Mouse (Mus musculus) retina, embryonic 14.5 days (tissue): ENCODE results near the gene Olfr782.
"Not testable (repeated sequence)": the region's sequence is repeated elsewhere in the genome, so short reads cannot be mapped to it uniquely, and the experiment has no call there.

Source experiments
- DNase-seq: peaks from one replicate; pipeline ENCODE4 v3.0.0-alpha.2; 2015; ENCODE audit warnings: low spot score

Olfr782 gene

DNA sequence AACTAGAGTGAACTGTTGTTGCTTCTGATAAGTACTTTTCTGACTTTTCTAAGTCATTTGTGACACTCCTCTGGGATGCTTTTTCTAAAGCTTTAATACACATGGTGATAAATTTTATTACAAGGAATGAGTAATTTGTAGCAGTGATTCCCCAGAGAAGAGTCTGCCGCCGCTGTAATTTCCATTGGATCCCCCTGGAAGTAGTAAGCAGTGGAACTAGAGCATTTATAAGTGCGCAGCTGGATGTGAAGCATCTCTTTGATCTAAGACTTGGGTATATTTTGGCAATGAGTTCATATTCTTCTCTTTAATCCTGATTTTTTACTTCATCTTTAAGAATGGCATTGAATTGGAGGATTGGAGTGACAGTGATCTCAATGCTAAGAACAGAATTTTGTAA is at the start of gene Olfr782:
Olfr782 (plus strand) TSS at position 301 of the 400 bp plus-strand sequence.
- DNase-seq: no peak

DNA sequence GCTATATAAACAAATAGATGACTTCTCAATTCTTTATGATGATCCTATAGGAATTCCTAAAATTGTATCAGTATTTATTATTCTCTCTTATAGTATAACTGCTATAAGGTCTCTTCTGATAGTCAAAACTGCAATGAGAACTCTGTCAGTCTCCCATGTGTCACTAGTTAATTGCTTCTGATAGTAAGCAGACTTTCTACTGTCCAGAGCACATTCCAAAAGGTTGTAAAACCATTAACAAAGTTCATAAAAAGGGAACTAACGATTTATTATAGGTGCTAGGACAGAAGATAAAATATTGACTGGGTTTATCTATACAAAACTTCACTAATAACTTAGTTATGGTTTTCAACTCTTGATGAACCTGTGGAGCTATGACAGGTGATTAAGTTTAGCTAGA is 35.7 kb upstream of the Olfr782 start:
- DNase-seq: not testable (repeated sequence)

DNA sequence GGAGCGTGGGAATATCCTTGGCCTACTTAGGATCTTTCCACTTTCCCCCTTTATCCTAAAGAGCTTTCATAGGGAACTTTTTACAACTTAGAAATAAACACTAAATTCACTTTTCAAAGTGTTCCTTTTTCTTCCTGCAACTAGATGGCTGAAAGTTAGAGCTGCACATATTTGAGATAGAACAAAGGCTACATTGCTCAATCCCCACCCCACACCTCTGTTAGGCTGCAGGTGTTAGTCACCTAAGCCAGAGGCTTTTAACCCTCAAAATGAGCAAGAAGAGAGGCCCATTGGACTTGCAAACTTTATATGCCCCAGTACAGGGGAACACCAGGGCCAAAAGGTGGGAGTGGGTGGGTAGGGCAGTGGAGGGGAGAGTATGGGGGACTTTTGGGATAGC is 35.1 kb upstream of the Olfr782 start:
- not testable (repeated sequence) for DNase-seq

DNA sequence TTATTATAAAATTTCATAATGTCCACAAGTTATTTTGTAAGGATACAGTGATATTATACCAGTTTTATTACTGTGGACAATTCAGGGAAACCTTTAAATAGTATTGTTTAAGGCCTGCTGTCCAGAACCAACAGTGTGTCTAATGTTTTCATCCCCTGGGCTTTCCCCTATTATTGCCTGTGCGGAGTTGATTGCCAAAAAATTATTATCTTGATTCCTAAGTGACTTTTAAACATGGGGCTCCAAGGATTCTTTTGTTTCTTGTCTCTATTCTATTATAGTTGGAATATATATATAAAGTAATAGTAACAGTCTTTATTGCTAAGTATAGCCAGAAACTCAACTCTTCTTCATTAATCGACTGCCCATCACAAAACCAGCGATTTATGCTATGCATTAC is 30.8 kb upstream of the Olfr782 start, which contains the start of gene Olfr780:
Olfr780 (plus strand) TSS at position 301 of the 400 bp plus-strand sequence.
- no peak for DNase-seq

DNA sequence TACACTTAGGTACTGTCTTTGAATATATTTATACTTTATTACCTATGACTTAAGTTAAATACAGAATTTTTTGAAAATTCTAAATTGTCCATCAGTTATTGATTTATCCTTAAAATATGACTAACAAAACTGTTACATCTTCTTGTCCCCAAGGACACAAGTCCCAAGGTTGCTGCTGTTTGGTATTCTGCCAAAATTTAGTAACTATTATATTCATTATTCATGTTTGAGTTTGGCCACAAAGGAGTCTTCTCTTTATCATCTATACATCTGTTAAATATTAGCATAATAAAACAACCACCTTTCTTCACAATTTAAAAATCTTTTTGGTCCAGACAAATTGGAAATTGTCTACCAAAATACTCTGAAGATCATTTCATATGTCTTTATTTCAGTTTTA is 20.1 kb upstream of the Olfr782 start, which contains the start of gene Olfr781:
Olfr781 (plus strand) TSS at position 301 of the 400 bp plus-strand sequence.
- no peak for DNase-seq

DNA sequence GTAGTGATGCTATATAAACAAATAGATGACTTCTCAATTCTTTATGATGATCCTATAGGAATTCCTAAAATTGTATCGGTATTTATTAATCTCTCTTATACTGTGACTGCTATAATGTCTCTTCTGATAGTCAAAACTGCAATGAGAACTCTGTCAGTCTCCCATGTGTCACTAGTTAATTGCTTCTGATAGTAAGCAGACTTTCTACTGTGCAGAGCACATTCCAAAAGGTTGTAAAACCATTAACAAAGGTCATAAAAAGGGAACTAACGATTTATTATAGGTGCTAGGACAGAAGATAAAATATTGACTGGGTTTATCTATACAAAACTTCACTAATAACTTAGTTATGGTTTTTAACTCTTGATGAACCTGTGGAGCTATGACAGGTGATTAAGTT is 3.8 kb downstream of the Olfr782 start:
- not testable (repeated sequence) for DNase-seq

DNA sequence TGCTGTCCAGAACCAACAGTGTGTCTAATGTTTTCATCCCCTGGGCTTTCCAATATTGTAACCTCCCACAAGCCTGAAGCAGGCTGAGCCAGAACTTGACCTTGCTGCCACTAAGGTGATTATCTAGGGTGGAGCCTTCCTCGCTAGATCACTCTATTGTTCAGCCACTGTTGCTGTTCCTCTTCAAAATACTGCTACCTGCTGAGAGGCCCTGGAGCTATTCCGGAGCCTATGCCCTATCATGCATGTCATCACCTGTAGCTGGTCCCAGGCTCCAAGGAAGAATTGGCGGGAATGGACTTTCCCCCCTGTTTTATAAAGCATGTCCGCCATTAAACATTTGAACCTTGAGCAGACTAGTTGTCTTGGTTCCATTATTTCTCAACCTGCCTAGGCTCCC is 7.8 kb downstream of the Olfr782 start:
- not testable (repeated sequence) for DNase-seq

DNA sequence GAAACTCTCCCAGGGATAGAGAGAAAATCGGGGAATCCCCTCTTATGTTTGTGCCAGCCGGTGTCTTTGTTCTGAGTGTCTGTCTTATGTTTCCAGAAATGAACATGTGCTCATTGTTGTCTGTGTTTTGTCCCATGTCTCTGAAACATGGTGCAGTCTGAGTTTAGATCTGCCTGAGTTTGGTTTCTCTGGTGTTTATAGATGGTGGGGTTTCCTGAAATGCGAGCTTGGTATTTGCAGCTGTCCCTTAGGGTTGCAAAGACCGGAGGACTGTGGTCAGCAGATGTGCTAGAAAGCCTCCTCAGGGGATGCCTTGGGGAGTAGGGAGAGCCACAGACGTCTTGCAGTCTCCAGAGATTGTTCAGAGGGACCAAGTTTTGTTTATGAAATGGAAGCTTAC is 8.7 kb downstream of the Olfr782 start:
- DNase-seq: no peak

DNA sequence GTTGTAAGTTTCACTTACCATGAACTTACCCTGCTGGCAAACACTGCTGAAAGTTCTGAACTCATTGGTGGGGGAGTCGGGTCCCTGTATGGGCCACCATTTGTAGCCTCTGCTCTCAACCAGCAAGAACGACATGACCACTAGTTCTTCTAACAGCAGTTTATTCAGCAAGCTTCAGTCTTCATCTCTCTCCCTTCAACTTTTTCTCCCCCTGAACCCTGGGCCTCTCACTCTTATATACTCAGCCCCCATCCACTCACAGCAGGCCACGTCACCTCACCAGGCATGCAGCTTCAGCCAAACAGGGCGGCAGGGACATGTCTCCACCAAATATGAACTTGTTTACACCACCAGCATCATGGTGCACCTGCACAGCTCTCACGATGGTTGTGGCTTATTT is 25.4 kb downstream of the Olfr782 start:
- not testable (repeated sequence) for DNase-seq

DNA sequence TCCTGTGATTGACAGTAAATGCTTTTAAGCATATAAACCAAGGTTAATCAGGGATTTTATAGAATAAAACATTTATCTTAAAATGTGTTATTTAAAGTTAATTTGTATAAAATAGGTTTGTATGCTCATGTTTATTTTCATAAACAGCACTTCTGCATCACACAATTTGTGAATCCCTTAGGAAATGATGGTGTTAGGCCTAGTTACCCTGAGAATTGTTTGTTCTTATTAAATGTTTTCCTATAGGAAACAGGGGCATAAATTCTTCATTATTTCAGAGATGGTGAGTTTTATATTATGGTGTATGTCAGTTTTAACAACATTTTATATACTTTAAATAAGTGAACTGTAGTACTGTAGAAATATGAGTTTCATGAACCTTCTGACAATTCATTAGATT is 35.1 kb downstream of the Olfr782 start, which contains the start of gene Olfr784:
Olfr784 (plus strand) TSS at position 301 of the 400 bp plus-strand sequence.
- DNase-seq: no peak

DNA sequence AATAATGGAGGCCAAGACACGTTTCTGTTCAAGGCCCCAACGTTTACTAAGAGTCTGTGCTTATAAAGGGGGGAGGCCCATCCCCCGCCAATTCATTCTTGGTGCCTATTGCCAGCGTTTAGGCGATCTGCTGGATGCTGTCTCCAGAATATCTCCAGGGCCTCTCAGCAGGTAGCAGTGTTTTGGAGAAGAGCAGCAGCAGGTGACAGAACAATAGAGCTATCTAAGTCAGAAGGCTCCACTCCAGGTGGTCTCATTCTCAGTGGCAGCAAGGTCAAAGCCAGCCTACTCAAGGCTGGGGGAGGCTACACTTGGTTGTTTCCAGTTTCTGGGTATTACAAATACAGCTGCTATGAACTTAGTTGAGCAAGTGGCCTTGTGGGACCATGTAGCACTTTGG is 52.2 kb downstream of the Olfr782 start:
- no peak for DNase-seq
